Mouse (Mus musculus) midbrain, embryonic 11.5 days (tissue): ENCODE results near the gene Rab3c. TPM values are rescaled to one million over a fixed set of nuclear protein-coding genes. Genes with fewer than 3 reads are reported as not detected.

Experiments
- ATAC-seq: fragments of 200-750 bp; cut with Nextera tagmentation; 2 replicates; pipeline ENCODE4 v1.8.0; 2017; ENCODE audit warnings: moderate TSS enrichment, moderate library complexity; ENCODE audit not compliant: low FRiP score
- DNase-seq: peaks from one replicate; pipeline ENCODE4 v3.0.0; 2015; ENCODE audit warnings: low spot score; ENCODE audit errors: missing footprints
- H3K27ac ChIP-seq: fragments of 300-500 bp; sonication (generic); 2 replicates; pipeline ENCODE4 v1.5.1; 2014; ENCODE audit warnings: low read depth, low read length
- H3K27me3 ChIP-seq: fragments of 300-500 bp; sonication (generic); 2 replicates; pipeline ENCODE4 v1.6.1; 2014; ENCODE audit warnings: mild to moderate bottlenecking, low read length, moderate library complexity, mixed read lengths; ENCODE audit not compliant: control insufficient read depth, insufficient read depth
- H3K36me3 ChIP-seq: fragments of 300-500 bp; sonication (generic); 2 replicates; pipeline ENCODE4 v1.6.1; 2014; ENCODE audit warnings: mild to moderate bottlenecking, low read length, moderate library complexity, mixed read lengths; ENCODE audit not compliant: control insufficient read depth, insufficient read depth
- H3K4me1 ChIP-seq: fragments of 300-500 bp; sonication (generic); 2 replicates; pipeline ENCODE4 v1.6.1; 2014; ENCODE audit warnings: low read length; ENCODE audit not compliant: control insufficient read depth, insufficient read depth
- H3K4me2 ChIP-seq: fragments of 300-500 bp; sonication (generic); 2 replicates; pipeline ENCODE4 v1.6.1; 2014; ENCODE audit warnings: mild to moderate bottlenecking, moderate library complexity
- H3K4me3 ChIP-seq: fragments of 300-500 bp; sonication (generic); 2 replicates; pipeline ENCODE4 v1.5.1; 2014; ENCODE audit warnings: low read depth, low read length
- H3K9ac ChIP-seq: fragments of 300-500 bp; sonication (generic); 2 replicates; pipeline ENCODE4 v1.6.1; 2014; ENCODE audit warnings: low read length
- H3K9me3 ChIP-seq: fragments of 300-500 bp; sonication (generic); 2 replicates; pipeline ENCODE4 v1.6.1; 2016; ENCODE audit warnings: low read length; ENCODE audit not compliant: control insufficient read depth
- WGBS: fragments of 180-500 bp; shearing (Covaris S2); extraction: QIAGEN DNeasy Blood & Tissue Kit; methylation state at CpG from one replicate; pipeline ENCODE4 v1.1.7; 2014; 5-methylcytosine and 5-hydroxymethylcytosine counted together
- polyA plus RNA-seq: library from polyadenylated mRNA; unstranded; fragments of >200 nt; fragmentation: Nextera tagmentation; extraction: Ambion mirVana; gene quantifications from 2 replicates; pipeline ENCODE4 v1.2.1, GENCODE M21; 2014

Rab3c gene
- polyA plus RNA-seq, 1 experiment from 2014 or later, result 35.3 TPM

GRCm38 (mm10) chr13:110054538-110054937, 226.3 kb downstream of the Rab3c start:
- Histone ChIP-seq H3K4me1 (no peaks in the 10 kb centered on the region), H3K9me3 (no peaks in the 10 kb centered on the region), H3K9ac (no peak overlapping the region), H3K4me2 (no peak overlapping the region), H3K27me3 (no peaks in the 10 kb centered on the region), H3K27ac (no peak overlapping the region), H3K36me3 (no peaks in the 10 kb centered on the region), H3K4me3 (no peak overlapping the region)
- no peak for ATAC-seq
- DNase-seq, result no peak
- 51% methylated on average over 8 of the region's 8 CpGs for WGBS

DNA sequence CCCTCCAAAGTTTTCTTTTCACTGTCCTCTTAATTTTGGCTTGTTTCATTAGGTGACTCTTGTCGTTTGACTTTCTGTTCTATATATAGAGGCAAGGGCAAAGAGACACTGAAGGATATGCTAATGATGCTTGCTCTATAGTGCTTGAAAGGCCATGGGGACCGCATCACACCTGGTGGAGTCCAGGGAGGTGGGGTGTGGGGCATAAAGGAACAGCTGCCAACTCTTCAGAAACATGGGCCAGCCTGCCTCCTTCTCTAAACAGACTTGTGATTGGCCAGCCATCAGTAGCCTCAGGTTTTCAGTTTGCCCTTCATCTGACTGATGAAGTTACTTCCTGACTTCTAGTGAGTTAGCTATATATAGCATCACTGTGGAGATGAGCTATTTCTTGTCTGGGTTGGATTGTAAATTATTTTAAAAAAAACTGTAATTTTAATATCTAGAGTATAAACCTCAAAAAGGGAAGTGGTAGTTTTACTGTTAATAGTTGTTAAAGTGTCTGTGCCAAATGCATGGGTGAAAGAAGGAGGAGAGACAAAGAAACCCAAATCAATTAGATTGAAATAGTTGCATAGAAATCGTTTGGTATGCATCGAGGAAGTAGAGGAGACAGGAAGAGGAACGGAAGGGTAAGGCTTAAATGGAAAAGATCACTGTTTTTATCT, 231.9 kb downstream of the Rab3c start:
- Histone ChIP-seq H3K27ac (no peak overlapping the region), H3K36me3 (no peaks in the 10 kb centered on the region), H3K4me1 (no peaks in the 10 kb centered on the region), H3K4me2 (no peak overlapping the region), H3K4me3 (no peak overlapping the region), H3K27me3 (no peaks in the 10 kb centered on the region), H3K9ac (no peak overlapping the region), H3K9me3 (no peaks in the 10 kb centered on the region)
- DNase-seq, result no peak
- ATAC-seq, result no peak
- WGBS, result 74% methylated on average over 5 of the region's 5 CpGs

- DNase-seq, result no peak
- ATAC-seq, result no peak
- Histone ChIP-seq H3K4me1 (no peaks in the 10 kb centered on the region), H3K4me2 (no peak overlapping the region), H3K9ac (no peak overlapping the region), H3K27ac (no peak overlapping the region), H3K9me3 (no peaks in the 10 kb centered on the region), H3K4me3 (no peak overlapping the region), H3K36me3 (no peaks in the 10 kb centered on the region), H3K27me3 (no peaks in the 10 kb centered on the region)
- 77% methylated on average over 4 of the region's 4 CpGs for WGBS
Observed at GRCm38 (mm10) chr13:110044418-110044817, 236.4 kb downstream of the Rab3c start.

GRCm38 (mm10) chr13:110039779-110040498, 240.9 kb downstream of the Rab3c start:
- DNase-seq, result peak; percentile 90
- Histone ChIP-seq H3K27ac (no peak overlapping the region), H3K4me3 (no peak overlapping the region), H3K9ac (no peak overlapping the region), H3K9me3 (no peaks in the 10 kb centered on the region), H3K4me2 (no peak overlapping the region), H3K36me3 (no peaks in the 10 kb centered on the region), H3K4me1 (no peaks in the 10 kb centered on the region), H3K27me3 (no peaks in the 10 kb centered on the region)
- WGBS, result 90% methylated on average over 3 of the region's 3 CpGs
- ATAC-seq, result peak; percentile 59; the same call in 1 of the 2 replicates

- no peak for DNase-seq
- no peak overlapping the region for H3K9ac ChIP-seq
- ATAC-seq, result no peak
- 88% methylated on average over 9 of the region's 9 CpGs for WGBS
- no peaks in the 10 kb centered on the region for H3K36me3 ChIP-seq
- H3K4me1 ChIP-seq, result no peaks in the 10 kb centered on the region
- H3K27me3 ChIP-seq, result no peaks in the 10 kb centered on the region
- H3K9me3 ChIP-seq, result no peaks in the 10 kb centered on the region
- H3K27ac ChIP-seq, result no peak overlapping the region
- no peak overlapping the region for H3K4me2 ChIP-seq
- H3K4me3 ChIP-seq, result no peak overlapping the region
Observed at GRCm38 (mm10) chr13:110039170-110039569, 241.6 kb downstream of the Rab3c start.

- no peak overlapping the region for H3K4me3 ChIP-seq
- no peak overlapping the region for H3K4me2 ChIP-seq
- H3K4me1 ChIP-seq, result no peaks in the 10 kb centered on the region
- no peak for DNase-seq
- WGBS, result 91% methylated on average over 3 of the region's 3 CpGs
- no peaks in the 10 kb centered on the region for H3K27me3 ChIP-seq
- H3K36me3 ChIP-seq, result no peaks in the 10 kb centered on the region
- no peaks in the 10 kb centered on the region for H3K9me3 ChIP-seq
- H3K9ac ChIP-seq, result no peak overlapping the region
- ATAC-seq, result no peak
- H3K27ac ChIP-seq, result no peak overlapping the region
Observed at GRCm38 (mm10) chr13:110038521-110038920, 242.3 kb downstream of the Rab3c start.

GRCm38 (mm10) chr13:110034885-110035284, 245.9 kb downstream of the Rab3c start:
- Histone ChIP-seq H3K27me3 (no peaks in the 10 kb centered on the region), H3K4me2 (no peak overlapping the region), H3K4me3 (no peak overlapping the region), H3K9me3 (no peaks in the 10 kb centered on the region), H3K9ac (no peak overlapping the region), H3K36me3 (no peaks in the 10 kb centered on the region), H3K4me1 (no peaks in the 10 kb centered on the region), H3K27ac (no peak overlapping the region)
- WGBS, result 85% methylated on average over 6 of the region's 6 CpGs
- no peak for ATAC-seq
- peak; percentile 60 for DNase-seq

DNA sequence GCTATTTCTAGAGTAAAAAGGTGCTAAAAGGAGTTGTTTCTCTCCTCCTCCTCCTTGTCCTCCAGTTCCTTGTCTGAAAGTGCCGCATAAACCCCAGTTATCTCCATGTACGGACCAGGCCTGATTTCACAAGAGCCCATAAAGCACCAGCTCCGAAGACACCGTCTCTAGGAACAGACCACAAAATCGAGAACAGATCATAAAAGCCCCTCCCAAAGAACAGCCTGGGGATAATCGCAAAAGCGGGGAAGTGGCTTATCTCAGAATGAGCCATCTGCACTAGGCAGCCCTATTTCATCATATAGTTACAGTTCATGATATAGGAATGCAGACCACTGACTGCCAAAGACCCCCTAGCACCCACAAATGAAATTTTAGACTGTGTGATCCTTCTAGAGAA, 246.8 kb downstream of the Rab3c start:
- Histone ChIP-seq H3K27ac (no peak overlapping the region), H3K27me3 (no peaks in the 10 kb centered on the region), H3K9me3 (no peaks in the 10 kb centered on the region), H3K4me3 (no peak overlapping the region), H3K4me1 (no peaks in the 10 kb centered on the region), H3K4me2 (no peak overlapping the region), H3K36me3 (no peaks in the 10 kb centered on the region), H3K9ac (no peak overlapping the region)
- 89% methylated on average over 7 of the region's 7 CpGs for WGBS
- DNase-seq (peak; percentile 47), ATAC-seq (no peak)

- Histone ChIP-seq H3K36me3 (no peaks in the 10 kb centered on the region), H3K9ac (no peak overlapping the region), H3K9me3 (no peaks in the 10 kb centered on the region), H3K27me3 (no peaks in the 10 kb centered on the region), H3K4me2 (no peak overlapping the region), H3K27ac (no peak overlapping the region), H3K4me3 (no peak overlapping the region), H3K4me1 (no peaks in the 10 kb centered on the region)
- 53% methylated on average over 6 of the region's 6 CpGs for WGBS
- DNase-seq (peak; percentile 61), ATAC-seq (no peak)
Observed at GRCm38 (mm10) chr13:110031886-110032285, 248.9 kb downstream of the Rab3c start.
